Mouse (Mus musculus) B cell, adult 62 days (primary cell): ENCODE data around the gene Cdhr5. TPM values are rescaled to one million over a fixed set of nuclear protein-coding genes. Genes with fewer than 3 reads are reported as not detected.

ENCODE experiments used
- total RNA-seq: library from RNA; stranded (reverse); gene quantifications from 4 replicates; pipeline ENCODE4 v1.2.4, GENCODE M21; 2023

The Cdhr5 gene
- not detected in 4 replicates for total RNA-seq

DNA sequence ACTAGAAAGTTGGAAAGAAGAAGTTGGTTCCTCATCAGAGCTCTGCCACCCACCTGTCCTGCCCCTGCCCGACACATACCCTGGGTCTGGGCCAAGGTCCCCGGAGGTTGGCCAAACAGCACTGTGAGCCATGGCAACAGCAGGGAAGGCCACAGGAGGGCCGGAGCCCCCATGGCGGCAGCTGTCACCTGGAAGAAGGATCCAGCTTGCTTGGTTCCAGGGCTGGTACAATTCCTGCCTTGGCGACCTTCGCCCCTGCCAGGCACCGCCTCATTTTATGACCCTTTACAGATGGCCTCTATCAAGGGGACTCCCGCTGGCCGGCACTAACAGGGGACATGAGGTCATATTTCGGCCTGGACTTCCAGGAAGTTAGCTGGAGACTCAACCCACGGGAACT is at the start of gene Cdhr5:
Cdhr5 (minus strand) TSS at position 241 of the 400 bp plus-strand sequence.

DNA sequence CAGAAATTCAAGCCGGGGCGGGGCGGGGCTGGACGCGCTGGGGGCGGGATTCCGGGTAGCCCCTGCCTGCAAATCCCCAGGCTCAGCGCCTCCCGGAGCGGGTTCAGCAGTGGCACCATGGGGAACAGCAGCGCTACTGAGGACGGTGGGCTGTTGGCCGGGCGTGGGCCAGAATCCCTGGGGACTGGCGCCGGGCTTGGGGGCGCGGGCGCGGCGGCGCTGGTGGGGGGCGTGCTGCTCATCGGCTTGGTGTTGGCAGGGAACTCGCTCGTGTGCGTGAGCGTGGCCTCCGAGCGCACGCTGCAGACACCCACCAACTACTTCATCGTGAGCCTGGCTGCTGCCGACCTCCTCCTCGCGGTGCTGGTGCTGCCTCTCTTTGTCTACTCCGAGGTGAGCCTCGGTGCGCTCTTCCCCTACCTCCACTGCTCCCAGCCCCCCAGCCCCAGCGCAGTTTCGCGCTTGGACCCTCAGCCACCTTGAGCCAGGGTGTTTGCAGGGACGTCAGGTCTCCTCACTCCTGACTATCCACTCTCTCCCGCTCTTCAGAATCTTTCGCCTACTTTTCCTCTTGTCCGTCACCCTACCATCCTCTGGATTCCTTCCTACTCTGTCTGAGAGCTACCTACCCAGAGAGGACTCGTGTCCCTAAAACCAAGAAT is 15.5 kb upstream of the Cdhr5 start, which contains the start of gene Drd4:
Drd4 (plus strand) TSS at position 86 of the 662 bp plus-strand sequence.

DNA sequence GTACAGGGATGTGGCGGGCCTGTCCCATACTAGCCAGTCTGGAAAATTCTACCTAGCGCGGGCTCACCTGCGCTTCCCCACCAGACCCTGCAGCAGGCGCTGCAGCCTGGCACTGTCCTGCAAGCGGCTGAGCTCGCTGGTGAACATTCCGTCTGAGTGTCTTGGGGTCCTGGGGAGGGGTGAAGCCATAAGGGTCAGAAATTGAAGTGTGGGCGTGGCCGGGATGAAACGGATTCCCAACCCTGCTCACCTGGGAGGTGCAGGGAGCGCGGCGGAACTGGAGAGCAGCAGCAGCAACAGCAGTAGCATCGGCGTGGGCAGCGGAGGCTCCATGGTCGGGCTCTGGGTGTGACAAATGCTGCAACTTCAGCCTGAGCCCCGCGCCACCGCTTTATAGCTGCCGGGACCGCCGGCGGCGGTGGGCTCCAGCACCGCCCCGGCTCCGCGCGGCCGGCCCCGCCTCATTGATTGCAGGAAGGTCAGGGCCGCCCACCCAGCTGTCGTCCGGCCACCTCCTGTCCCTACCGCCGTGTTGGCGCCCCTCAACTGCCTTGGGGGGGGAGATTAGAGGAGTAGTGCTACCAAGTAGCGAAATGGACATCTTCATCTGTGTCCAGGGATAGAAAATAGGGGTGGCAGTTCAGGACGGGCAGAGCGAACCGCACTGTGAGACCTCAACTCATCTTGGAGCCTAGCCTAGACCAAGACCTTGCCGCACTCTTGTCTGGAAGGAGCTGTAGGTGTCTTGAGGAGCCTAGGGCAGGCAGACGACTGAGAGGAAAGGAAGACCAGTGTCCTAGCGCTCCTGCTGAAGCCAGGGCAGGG is 2.4 kb upstream of the Cdhr5 start, which contains the start of gene Sct:
Sct (minus strand) TSS at position 368 of the 825 bp plus-strand sequence.

DNA sequence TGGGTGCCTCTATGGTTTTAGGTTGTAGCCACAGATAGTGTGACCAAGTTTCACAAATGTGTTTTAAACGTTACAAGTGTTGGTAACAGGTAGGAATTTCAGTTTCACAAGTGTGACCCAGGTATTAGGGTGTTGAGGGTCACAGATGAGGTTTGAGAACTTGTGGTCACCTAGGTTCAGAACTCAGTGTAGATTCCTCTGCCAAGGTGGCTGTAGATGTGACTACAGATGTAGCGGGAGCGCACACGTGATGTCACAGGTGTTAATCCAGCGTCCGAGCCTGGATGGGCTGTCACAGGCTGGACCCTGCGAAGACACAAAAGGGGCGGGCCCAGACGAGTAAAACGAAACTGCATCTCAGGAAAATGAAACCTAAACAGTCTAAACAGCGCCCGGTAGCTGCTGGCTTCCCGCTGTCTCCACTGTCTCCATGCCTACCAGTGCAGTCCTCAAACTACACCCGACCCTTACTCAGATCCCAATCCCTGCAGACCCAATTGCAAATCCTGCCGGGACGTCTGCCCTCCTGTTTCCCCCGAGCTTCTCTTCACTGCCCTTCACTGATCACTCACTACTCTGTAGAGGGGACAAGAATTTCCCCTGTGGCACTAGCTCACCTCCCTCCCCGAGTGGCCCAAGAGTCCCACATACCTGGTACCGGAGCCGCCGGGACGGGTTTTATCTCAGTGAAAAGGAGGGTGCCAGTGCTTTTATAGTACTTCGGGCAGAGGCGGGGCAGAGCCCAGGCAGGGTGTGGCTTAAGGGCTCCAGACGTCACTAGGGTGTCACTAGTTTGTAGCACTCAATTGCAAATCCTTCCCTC is 10.6 kb downstream of the Cdhr5 start, which contains the start of gene Irf7:
Irf7 (minus strand) TSS at position 743 of the 823 bp plus-strand sequence.

DNA sequence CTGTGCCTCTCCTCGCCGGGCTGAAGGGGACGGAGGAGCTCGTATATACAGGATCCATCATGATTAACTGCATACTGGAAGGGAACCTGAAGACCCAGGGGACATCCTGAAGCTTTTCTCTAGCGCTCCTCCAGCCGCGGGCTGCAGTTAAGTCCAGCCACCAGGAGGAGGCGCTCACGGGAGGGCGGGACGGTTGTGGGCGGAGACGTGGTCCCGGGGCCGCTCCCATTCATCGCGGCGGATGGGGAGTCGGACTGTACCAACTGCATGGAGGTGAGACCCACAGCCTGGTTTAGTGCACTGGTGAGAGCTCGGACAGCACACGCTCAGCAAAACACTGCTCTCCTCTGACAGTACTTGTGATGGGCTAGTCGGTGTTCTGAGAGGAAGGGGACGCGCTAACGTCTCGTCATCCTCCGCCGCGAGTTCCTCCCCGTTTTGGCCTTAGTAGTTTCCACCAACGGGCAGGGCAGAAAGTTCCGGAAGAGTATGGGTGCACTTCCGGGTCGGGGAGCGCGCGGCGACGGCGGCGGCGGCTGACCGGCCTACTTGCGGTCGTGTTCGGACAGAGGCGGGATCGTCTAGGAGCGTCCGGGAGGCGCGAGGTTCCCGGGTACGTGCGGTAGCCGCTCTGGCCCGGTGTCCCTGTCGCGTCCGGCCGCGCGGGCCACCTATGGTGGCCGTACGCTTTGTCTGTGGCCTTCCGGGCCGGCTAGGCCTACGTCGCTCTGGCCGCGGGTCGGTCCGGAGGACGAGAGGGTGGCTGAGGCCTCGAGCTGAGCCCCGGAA is 48.1 kb downstream of the Cdhr5 start, which contains the start of gene Phrf1:
Phrf1 (plus strand) TSS at position 506 of the 789 bp plus-strand sequence.

Other genes with a start within 250 kb of the Cdhr5 start
- not detected in 4 replicates for gene Gm17387, start 247.7 kb downstream of the Cdhr5 start, total RNA-seq
- gene B4galnt4, start 215.7 kb downstream of the Cdhr5 start, total RNA-seq: not detected in 4 replicates
- 21.8 to 29.7 TPM (median 25.9 TPM) in 4 replicates for gene Pkp3, start 198.6 kb downstream of the Cdhr5 start, total RNA-seq
- gene Sigirr, start 176.2 kb downstream of the Cdhr5 start, total RNA-seq: 32.1 to 49.7 TPM (median 39.6 TPM) in 4 replicates
- not detected in 4 replicates for gene Ano9, start 159.0 kb downstream of the Cdhr5 start, total RNA-seq
- gene Ptdss2, start 154.4 kb downstream of the Cdhr5 start, total RNA-seq: 8.0 to 9.8 TPM (median 9.4 TPM) in 4 replicates
- 61.9 to 82.6 TPM (median 69.3 TPM) in 4 replicates for gene Rnh1, start 103.9 kb downstream of the Cdhr5 start, total RNA-seq
- gene Hras, start 82.8 kb downstream of the Cdhr5 start, total RNA-seq: 23.0 to 30.6 TPM (median 27.5 TPM) in 4 replicates
- gene Lrrc56, start 82.6 kb downstream of the Cdhr5 start, total RNA-seq: 6.4 to 9.6 TPM (median 7.2 TPM) in 4 replicates
- 3.9 to 5.0 TPM (median 4.8 TPM) in 4 replicates for gene Lmntd2, start 62.7 kb downstream of the Cdhr5 start, total RNA-seq
- gene Rassf7, start 60.9 kb downstream of the Cdhr5 start, total RNA-seq: 8.9 to 16.1 TPM (median 13.3 TPM) in 4 replicates
- gene Phrf1, start 48.0 kb downstream of the Cdhr5 start, total RNA-seq: 147 to 159 TPM (median 152 TPM) in 4 replicates
- gene Irf7, start 10.3 kb downstream of the Cdhr5 start, total RNA-seq: 33.8 to 42.4 TPM (median 37.0 TPM) in 4 replicates
- not detected in 4 replicates for gene Sct, start 2.3 kb upstream of the Cdhr5 start, total RNA-seq
- not detected in 4 replicates for gene Drd4, start 15.2 kb upstream of the Cdhr5 start, total RNA-seq
- gene Deaf1, start 50.9 kb upstream of the Cdhr5 start, total RNA-seq: 33.5 to 54.6 TPM (median 42.7 TPM) in 4 replicates
- 15.2 to 22.8 TPM (median 16.4 TPM) in 4 replicates for gene Tmem80, start 51.0 kb upstream of the Cdhr5 start, total RNA-seq
- 1.0 to 1.3 TPM in 2 of 4 replicates, not detected in the others for gene Eps8l2, start 62.1 kb upstream of the Cdhr5 start, total RNA-seq
- gene Taldo1, start 115.4 kb upstream of the Cdhr5 start, total RNA-seq: 130 to 142 TPM (median 131 TPM) in 4 replicates
- 31.5 to 40.0 TPM (median 35.3 TPM) in 4 replicates for gene Gatd1, start 137.3 kb upstream of the Cdhr5 start, total RNA-seq
- gene Cend1, start 152.7 kb upstream of the Cdhr5 start, total RNA-seq: not detected in 4 replicates
- gene Slc25a22, start 161.1 kb upstream of the Cdhr5 start, total RNA-seq: 37.9 to 49.5 TPM (median 44.6 TPM) in 4 replicates
- 6.9 to 9.3 TPM (median 7.8 TPM) in 4 replicates for gene Pidd1, start 167.2 kb upstream of the Cdhr5 start, total RNA-seq
- gene Rplp2, start 170.6 kb upstream of the Cdhr5 start, total RNA-seq: 2,356 to 2,462 TPM (median 2,431 TPM) in 4 replicates
- 48.4 to 57.9 TPM (median 51.2 TPM) in 4 replicates for gene Pnpla2, start 178.4 kb upstream of the Cdhr5 start, total RNA-seq
- not detected in 4 replicates for gene Cracr2b, start 184.3 kb upstream of the Cdhr5 start, total RNA-seq
- 11.2 to 13.1 TPM (median 12.1 TPM) in 4 replicates for gene Cd151, start 190.6 kb upstream of the Cdhr5 start, total RNA-seq
- 14.1 to 17.7 TPM (median 14.9 TPM) in 4 replicates for gene Polr2l, start 198.3 kb upstream of the Cdhr5 start, total RNA-seq
- gene Tspan4, start 198.5 kb upstream of the Cdhr5 start, total RNA-seq: 1.0 to 2.8 TPM (median 1.1 TPM) in 4 replicates